Mouse (Mus musculus): ENCODE measurements around the gene H2afj. TPM values are rescaled to one million over a fixed set of nuclear protein-coding genes. Genes with fewer than 3 reads are reported as not detected.
A peak's percentile ranks its signal among the peaks of the same experiment; 100 is the strongest.

The H2afj gene
- polyA plus RNA-seq (2015; fragmentation: Nextera tagmentation; extraction: Ambion mirVana) = 121 and 124 TPM in 2 replicates

DNA sequence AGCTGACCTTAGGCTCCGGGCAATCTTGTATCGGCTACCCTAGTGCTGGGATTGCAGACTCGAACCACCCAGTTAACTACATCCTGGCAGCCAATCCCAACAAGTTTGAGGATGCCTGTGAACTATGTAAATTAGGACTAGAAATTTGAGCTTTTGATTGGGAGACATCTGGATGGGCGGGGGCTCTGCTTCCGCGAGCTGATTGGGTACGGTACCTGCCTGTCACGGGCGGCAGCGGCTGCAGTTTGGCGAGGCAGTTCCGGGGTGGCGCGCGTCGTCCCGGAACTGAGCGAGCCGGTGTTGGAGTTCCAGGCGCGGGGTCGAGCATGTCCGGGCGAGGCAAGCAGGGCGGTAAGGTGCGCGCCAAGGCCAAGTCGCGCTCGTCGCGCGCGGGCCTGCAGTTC is at the start of gene H2afj:
H2afj (plus strand) TSS at position 231 of the 404 bp plus-strand sequence.
- Histone ChIP-seq H3K4me3 (peak within 1 kb of the TSS; percentile 89), H3K9ac (peak within 1 kb of the TSS; percentile 71), H3K4me2 (peak within 1 kb of the TSS; percentile 92), H3K27me3 (no peaks in the 10 kb centered on the region), H3K9me3 (no peaks in the 10 kb centered on the region), H3K27ac (peak within 1 kb of the TSS; percentile 100), H3K4me1 (peaks cover 35% of the 10 kb centered on the region), H3K36me3 (peaks cover 16% of the 10 kb centered on the region)
- ATAC-seq (ENCODE audit: borderline replicate concordance, extremely low read depth, low FRiP score, low TSS enrichment) = peak; percentile 84
- under 1% methylated on average over 34 of the region's 34 CpGs for WGBS

DNA sequence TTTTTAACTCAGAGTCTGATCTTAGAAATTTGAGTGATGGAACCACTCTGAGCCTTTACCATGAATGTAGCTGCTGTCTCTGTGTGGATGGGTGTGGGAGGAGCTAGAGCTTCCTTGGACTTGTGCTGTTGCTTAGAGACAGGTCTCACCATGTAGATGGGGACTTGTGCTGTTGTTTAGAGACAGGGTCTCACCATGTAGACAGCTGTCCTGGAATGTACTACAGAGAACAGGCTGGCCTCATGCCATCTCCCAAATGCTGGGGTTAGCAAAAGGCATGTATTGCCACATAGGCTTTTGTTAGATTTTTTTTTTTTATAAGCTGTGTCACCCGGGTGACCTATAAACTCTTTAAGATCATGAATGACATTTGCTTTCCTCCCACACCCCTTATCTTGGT is 44.1 kb upstream of the H2afj start:
- H3K27ac ChIP-seq = peak overlapping the region; percentile 64; the same call in 1 of the 2 replicates
- ATAC-seq (ENCODE audit: borderline replicate concordance, extremely low read depth, low FRiP score, low TSS enrichment) = peak; percentile 95
- H3K9ac ChIP-seq = no peak overlapping the region
- WGBS = 11% methylated on average over 1 of the region's 1 CpGs
- H3K9me3 ChIP-seq = no peaks in the 10 kb centered on the region
- H3K4me3 ChIP-seq = no peak overlapping the region
- H3K4me1 ChIP-seq = peaks cover 21% of the 10 kb centered on the region
- H3K4me2 ChIP-seq = no peak overlapping the region
- H3K27me3 ChIP-seq = no peaks in the 10 kb centered on the region
- H3K36me3 ChIP-seq = no peaks in the 10 kb centered on the region

DNA sequence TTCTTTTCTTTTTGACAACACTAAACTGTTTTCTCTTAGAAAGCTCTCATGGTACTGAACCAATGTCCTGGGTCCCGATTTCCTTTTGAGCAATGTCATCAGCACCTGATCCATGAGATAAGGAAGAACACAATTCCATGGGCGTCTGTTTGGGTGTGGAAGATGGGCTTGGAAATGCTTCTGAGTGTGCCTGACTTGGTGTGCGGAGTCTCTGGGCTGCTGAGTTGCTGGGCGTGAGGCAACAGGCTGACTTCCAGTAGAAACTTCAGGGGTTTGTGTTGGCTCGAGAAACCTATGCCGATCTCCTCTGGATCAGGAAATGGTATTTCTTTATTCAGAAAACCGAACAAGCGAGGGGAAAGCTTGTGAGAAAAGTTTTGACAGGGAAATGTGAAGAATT is 38.9 kb upstream of the H2afj start:
- Histone ChIP-seq H3K4me1 (peaks cover 22% of the 10 kb centered on the region), H3K36me3 (no peaks in the 10 kb centered on the region), H3K9ac (no peak overlapping the region), H3K27me3 (no peaks in the 10 kb centered on the region), H3K4me3 (no peak overlapping the region), H3K27ac (peak overlapping the region; percentile 32), H3K9me3 (no peaks in the 10 kb centered on the region), H3K4me2 (no peak overlapping the region)
- peak; percentile 49; the same call in 1 of the 2 replicates for ATAC-seq (ENCODE audit: borderline replicate concordance, extremely low read depth, low FRiP score, low TSS enrichment)
- WGBS = 54% methylated on average over 8 of the region's 8 CpGs

DNA sequence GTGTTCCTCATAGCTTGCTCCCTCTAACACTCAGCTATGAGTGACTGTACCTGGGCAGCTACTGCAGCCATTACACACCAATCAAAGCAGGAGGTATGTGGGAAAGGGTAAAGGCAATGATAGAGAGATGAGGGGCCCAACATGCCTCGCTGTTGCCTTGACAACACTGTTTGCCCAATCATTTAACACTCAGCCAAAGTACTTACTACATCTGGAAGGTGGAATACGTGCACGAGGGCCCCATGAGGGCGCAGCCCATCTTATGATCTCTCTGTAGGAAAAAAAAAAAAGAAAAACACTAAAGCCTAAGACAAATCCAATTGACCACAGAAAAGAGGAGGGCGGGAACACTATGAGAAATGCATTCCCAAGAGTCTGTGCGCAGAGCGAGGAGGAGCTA is 38.2 kb upstream of the H2afj start:
- peak; percentile 59; the same call in 1 of the 2 replicates for ATAC-seq (ENCODE audit: borderline replicate concordance, extremely low read depth, low FRiP score, low TSS enrichment)
- peaks cover 16% of the 10 kb centered on the region for H3K4me1 ChIP-seq
- H3K4me2 ChIP-seq = no peak overlapping the region
- H3K27ac ChIP-seq = peak overlapping the region; percentile 32
- 60% methylated on average over 7 of the region's 7 CpGs for WGBS
- no peaks in the 10 kb centered on the region for H3K27me3 ChIP-seq
- H3K36me3 ChIP-seq = no peaks in the 10 kb centered on the region
- H3K9me3 ChIP-seq = no peaks in the 10 kb centered on the region
- H3K4me3 ChIP-seq = no peak overlapping the region
- H3K9ac ChIP-seq = no peak overlapping the region

DNA sequence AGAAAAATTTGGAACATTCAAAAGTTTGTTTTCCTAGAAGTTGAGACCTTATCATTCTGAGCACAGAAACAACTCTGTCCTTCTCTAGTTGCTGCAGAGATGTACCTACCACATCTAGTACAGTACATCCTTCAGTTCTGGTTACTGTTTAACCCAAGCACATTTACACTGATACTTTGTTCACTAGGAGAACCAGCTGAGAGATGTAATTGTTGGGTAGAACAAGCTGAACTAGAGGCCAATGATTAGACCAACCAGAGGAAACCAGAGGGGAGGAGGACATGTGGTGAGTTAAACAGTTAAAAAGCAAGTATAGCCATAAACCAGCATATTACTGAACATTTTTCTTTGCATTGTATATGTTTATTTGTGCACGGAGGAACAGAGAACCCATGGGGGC is 31.7 kb upstream of the H2afj start:
- no peaks in the 10 kb centered on the region for H3K27me3 ChIP-seq
- H3K9ac ChIP-seq = no peak overlapping the region
- H3K4me2 ChIP-seq = no peak overlapping the region
- no peak for ATAC-seq (ENCODE audit: borderline replicate concordance, extremely low read depth, low FRiP score, low TSS enrichment)
- 54% methylated on average over 1 of the region's 1 CpGs for WGBS
- no peaks in the 10 kb centered on the region for H3K36me3 ChIP-seq
- no peaks in the 10 kb centered on the region for H3K9me3 ChIP-seq
- H3K4me3 ChIP-seq = no peak overlapping the region
- no peaks in the 10 kb centered on the region for H3K4me1 ChIP-seq
- no peak overlapping the region for H3K27ac ChIP-seq

DNA sequence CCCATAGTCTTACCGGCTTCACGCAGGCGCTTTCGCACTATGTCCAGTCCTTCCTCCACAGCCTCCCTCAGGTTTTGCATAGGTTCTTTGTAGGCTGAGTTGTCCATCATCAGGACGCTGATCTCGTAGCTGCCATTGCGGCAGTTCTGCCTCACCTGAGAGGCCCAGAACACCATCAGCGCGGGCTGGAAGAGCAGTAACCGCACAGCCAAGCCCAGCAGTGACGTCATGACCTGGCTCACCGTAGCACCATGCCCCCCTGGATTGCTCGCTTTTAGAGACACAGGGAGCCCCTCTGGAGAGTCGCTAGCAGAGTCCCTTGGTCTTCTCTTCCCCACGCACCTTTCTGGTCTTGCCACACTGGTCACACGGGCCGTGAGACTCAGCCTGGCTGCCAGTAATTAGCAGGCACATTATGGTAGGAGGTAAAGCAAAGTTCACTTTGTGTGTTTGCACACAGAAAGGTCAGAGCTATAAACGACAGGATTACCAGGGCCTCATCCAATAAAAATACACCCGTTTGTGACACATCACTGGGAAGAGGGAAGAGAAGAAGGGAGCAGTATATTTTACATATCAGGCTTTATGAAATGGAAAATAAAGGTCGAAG is 26.6 kb upstream of the H2afj start, which contains the start of gene Gucy2c:
Gucy2c (minus strand) TSS at position 389 of the 610 bp plus-strand sequence.
- H3K36me3 ChIP-seq = no peaks in the 10 kb centered on the region
- no peaks in the 10 kb centered on the region for H3K27me3 ChIP-seq
- no peak within 1 kb of the TSS for H3K4me2 ChIP-seq
- H3K9ac ChIP-seq = no peak within 1 kb of the TSS
- no peaks in the 10 kb centered on the region for H3K9me3 ChIP-seq
- H3K27ac ChIP-seq = no peak within 1 kb of the TSS
- H3K4me3 ChIP-seq = no peak within 1 kb of the TSS
- no peak for ATAC-seq (ENCODE audit: borderline replicate concordance, extremely low read depth, low FRiP score, low TSS enrichment)
- 76% methylated on average over 20 of the region's 20 CpGs for WGBS
- H3K4me1 ChIP-seq = no peaks in the 10 kb centered on the region; the same call in 1 of the 2 replicates

DNA sequence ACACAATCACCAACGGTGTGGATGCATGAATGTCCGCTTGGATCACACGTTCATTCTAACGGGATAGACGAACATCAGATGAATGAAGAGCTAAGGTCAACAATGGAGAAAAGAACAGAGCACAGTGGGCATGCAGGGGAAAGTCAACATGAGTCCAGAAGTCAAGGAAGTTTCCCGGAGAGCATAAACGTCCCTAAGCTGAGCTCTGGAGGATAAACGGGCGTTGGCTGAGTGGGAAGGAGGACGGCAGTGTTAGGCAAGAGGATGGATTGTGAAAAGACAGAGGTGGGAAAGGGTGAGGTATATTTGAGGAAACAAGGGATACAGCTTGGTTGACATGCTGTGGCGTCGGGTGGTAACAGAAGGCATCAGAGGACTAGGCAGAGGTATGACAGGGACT is 25.9 kb upstream of the H2afj start:
- no peak overlapping the region for H3K27ac ChIP-seq
- no peaks in the 10 kb centered on the region; the same call in 1 of the 2 replicates for H3K4me1 ChIP-seq
- H3K36me3 ChIP-seq = no peaks in the 10 kb centered on the region
- no peaks in the 10 kb centered on the region for H3K9me3 ChIP-seq
- WGBS = 75% methylated on average over 12 of the region's 12 CpGs
- no peak overlapping the region for H3K9ac ChIP-seq
- H3K4me3 ChIP-seq = no peak overlapping the region
- no peaks in the 10 kb centered on the region for H3K27me3 ChIP-seq
- H3K4me2 ChIP-seq = no peak overlapping the region
- no peak for ATAC-seq (ENCODE audit: borderline replicate concordance, extremely low read depth, low FRiP score, low TSS enrichment)

DNA sequence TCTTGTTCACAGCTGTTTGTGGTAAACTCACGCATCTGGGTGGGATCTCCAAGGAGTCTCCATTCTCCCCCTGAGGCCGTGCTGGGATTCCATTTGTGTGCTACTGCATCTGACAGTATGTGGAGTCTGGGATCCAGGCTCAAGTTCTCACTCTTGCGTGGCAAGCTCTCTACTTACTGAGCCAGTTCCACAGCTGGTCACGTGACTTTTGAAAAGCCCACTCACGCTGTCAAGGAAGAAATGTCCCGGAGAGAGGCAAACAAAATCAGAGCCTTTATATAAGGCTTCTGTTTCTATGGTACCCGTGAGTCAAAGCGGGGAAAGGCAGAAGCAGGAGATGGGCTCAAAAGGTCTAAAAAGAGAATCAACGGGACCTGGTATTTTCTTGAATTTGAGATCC is 25.3 kb upstream of the H2afj start:
- WGBS = 62% methylated on average over 9 of the region's 9 CpGs
- Histone ChIP-seq H3K9ac (no peak overlapping the region), H3K36me3 (no peaks in the 10 kb centered on the region), H3K4me3 (no peak overlapping the region), H3K27ac (no peak overlapping the region), H3K9me3 (no peaks in the 10 kb centered on the region), H3K4me2 (no peak overlapping the region), H3K4me1 (no peaks in the 10 kb centered on the region; the same call in 1 of the 2 replicates), H3K27me3 (no peaks in the 10 kb centered on the region)
- ATAC-seq (ENCODE audit: borderline replicate concordance, extremely low read depth, low FRiP score, low TSS enrichment) = no peak

DNA sequence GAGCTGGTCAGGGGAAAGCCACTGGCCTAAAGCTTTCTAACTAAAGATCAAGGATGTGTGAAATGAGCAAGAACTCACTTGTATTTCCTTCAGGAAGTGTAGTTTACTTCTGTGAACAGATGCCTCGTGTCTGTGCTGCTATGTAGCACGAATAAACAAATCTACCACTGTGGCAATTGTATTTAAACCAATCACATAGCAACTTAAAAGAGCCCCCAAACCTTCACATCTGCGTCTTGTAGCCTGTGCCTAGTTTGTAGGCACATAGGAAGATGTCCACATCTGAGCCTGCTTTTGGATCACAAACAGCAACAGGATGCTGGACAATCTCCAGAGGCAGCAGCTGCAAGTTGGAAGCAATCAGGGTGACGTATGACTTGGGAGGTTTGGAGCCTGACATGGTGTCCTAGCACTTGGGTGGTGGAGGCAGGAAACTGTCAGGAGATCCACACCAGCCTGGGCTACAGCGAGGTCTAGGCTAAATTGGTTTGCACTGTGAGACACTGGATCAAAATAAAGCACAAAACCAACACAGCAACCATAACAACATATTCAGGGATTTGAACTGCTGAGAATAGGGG is 18.6 kb upstream of the H2afj start:
- no peak overlapping the region for H3K4me2 ChIP-seq
- no peak overlapping the region for H3K4me3 ChIP-seq
- H3K27me3 ChIP-seq = no peaks in the 10 kb centered on the region
- H3K4me1 ChIP-seq = peaks cover 26% of the 10 kb centered on the region
- H3K9ac ChIP-seq = no peak overlapping the region
- H3K27ac ChIP-seq = peak overlapping the region; percentile 86
- peak; percentile 94 for ATAC-seq (ENCODE audit: borderline replicate concordance, extremely low read depth, low FRiP score, low TSS enrichment)
- no peaks in the 10 kb centered on the region for H3K9me3 ChIP-seq
- no peaks in the 10 kb centered on the region for H3K36me3 ChIP-seq
- WGBS = 25% methylated on average over 5 of the region's 5 CpGs

DNA sequence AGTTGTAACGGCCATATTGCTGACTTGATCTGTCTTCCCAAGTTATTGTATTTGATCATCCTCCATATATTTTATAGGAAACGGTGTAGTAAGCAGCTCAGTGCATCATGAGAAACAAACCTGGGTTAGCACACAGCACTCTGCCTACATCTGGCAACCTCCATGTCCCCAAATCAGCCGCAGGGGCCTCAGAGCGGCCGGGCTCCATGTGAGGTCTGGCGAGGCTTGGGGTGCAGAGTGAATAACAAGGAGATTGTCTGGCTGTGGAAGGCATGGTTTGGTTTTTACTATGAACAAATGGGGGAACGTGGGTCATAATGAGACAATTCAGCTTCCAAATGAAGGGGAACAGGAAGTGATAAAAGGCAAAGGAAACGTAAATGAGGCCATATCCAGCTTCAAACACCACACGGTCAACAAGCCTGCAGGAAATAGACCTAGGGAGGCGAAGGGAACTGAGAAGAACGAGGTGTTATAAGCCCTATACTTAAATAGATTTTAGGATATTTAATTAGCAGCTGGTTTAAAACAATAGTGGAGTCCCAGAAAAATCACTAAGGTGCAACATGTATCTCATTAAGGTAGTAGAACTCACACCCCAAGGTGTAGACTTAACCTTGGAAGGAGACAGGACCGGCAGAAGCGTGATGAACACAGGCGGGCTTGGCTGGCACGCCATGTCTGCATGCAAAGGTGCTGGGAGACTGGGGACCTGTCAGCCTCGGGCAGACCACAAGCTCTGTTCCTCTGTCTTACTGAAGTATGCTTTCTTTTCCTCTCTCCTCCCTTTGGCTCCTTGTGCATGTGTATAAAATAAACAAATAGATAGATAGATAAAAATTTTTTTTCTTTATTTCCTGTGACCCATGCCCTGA is 14.9 kb upstream of the H2afj start:
- ATAC-seq (ENCODE audit: borderline replicate concordance, extremely low read depth, low FRiP score, low TSS enrichment) = no peak
- Histone ChIP-seq H3K36me3 (no peaks in the 10 kb centered on the region), H3K9me3 (no peaks in the 10 kb centered on the region), H3K4me1 (peaks cover 26% of the 10 kb centered on the region), H3K27me3 (no peaks in the 10 kb centered on the region), H3K4me2 (peak overlapping the region; percentile 83), H3K9ac (peak overlapping the region; percentile 37; the same call in 1 of the 2 replicates), H3K4me3 (peak overlapping the region; percentile 42), H3K27ac (no peak overlapping the region)
- WGBS = 25% methylated on average over 16 of the region's 16 CpGs

DNA sequence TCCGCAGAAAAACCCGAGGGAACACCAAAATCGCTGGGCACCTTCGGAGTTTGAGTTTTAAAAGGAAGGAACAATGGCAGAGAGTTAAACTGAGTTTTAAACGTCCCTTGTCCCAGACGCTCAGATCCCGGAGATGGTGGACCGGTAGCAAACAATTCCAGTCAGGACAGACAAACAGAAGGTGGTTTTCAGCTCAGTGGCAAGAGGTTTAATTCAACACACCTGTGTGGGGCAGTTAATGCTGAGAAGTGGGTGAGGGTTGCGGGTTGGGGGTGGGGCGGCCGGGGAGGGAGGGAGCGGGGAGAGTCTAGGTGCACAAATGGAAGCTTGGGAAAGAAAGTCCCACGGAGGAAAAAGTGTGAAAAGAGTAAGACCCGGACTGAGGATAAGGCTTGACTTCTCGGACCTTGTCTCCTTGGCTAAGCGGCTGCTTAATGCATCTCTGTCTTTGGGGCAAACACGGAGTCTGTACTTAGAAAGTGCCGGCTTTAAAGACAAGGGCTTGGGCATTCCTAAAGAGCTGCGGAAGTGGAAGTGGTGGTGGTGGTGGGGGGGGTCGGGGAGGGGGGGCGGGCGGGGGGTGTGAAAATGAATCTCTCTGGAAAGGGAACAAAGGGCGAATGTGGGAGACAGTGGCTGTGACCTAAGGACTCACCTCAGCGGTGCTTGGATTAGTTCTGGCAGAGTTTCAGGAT is 14.1 kb upstream of the H2afj start:
- H3K27me3 ChIP-seq = no peaks in the 10 kb centered on the region
- ATAC-seq (ENCODE audit: borderline replicate concordance, extremely low read depth, low FRiP score, low TSS enrichment) = no peak
- H3K4me3 ChIP-seq = peak overlapping the region; percentile 42
- H3K27ac ChIP-seq = no peak overlapping the region
- no peaks in the 10 kb centered on the region for H3K9me3 ChIP-seq
- WGBS = under 1% methylated on average over 24 of the region's 24 CpGs
- no peaks in the 10 kb centered on the region for H3K36me3 ChIP-seq
- peak overlapping the region; percentile 37 for H3K9ac ChIP-seq
- H3K4me2 ChIP-seq = peak overlapping the region; percentile 83
- H3K4me1 ChIP-seq = peaks cover 23% of the 10 kb centered on the region
